Mouse (Mus musculus): ENCODE measurements around the gene Marc2. TPM values are rescaled to one million over a fixed set of nuclear protein-coding genes. Genes with fewer than 3 reads are reported as not detected.

Gene Marc2
- polyA plus RNA-seq, 1 experiment from 2014 or later = 174 TPM

DNA sequence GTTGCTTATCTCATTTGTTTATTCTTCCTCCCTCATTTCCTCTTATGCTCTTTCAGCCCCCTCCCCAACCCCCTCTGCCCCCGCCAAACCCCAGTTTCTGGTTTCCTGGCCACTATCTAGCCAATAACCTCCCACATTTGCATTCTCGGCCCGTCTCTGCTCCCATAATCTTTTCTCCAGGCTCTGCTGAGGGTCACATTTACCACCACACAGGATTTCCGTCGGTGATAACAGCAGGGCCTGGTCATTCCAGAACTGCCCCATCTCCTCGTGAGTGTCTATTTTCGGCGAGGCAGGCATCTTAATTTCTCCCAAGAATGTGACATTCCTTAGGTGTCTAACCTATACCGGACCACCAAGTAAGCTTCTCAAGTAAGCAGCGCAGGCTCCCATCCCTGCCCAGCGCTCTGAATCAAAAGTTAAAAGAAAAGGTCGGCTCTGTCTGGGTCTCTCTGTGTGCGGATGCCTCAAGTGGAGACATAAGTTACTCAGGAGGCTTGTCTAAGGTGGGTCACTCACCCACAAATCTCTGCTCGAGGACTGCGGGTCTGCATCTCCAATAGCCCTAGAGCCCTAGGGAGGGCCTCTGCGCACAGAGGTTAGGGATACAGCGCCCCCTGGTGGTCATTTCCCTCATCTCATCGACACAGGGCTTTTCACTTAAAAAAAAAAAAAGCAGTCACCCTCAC, 74.9 kb downstream of the Marc2 start:
- Histone ChIP-seq H3K27me3 (ENCODE audit: control insufficient read depth, insufficient read depth, low read length) (peaks cover 5% of the 10 kb centered on the region; the same call in 1 of the 2 replicates), H3K9me3 (ENCODE audit: control insufficient read depth, low read depth, low read length) (no peaks in the 10 kb centered on the region), H3K27ac (ENCODE audit: low read length) (no peak overlapping the region), H3K9ac (replicated peaks; ENCODE audit: low read depth, low read length) (no peak overlapping the region), H3K4me3 (ENCODE audit: low read depth, low read length) (no peak overlapping the region), H3K4me2 (replicated peaks; ENCODE audit: low read depth, low read length) (no peak overlapping the region), H3K4me1 (ENCODE audit: control insufficient read depth, insufficient read depth, low read length) (peaks cover 3% of the 10 kb centered on the region; the same call in 1 of the 2 replicates), H3K36me3 (ENCODE audit: control insufficient read depth, insufficient read depth, low read length) (no peaks in the 10 kb centered on the region)
- no peak for ATAC-seq (ENCODE audit: insufficient number of reproducible peaks, insufficient read depth, low FRiP score, low read depth)
- 12% methylated on average over 18 of the region's 18 CpGs for WGBS

DNA sequence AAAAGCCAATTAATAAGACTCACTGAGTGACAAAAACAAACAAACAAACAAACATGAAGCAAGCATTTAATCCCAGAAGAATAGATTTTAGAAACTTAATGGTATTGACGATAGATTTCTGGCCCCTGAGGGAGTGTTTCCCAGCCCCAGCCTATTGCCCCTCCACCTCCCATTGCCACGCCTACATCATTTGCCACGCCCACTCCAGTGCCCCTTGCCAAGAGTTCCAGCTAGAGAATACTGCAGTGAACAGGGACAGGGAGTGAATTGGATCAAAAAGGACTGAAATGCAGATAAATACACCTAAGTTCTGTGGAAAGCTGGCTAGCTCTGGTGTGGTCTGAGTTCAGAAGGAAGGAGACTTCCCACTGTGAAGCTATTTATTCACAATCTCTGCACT, 82.4 kb downstream of the Marc2 start:
- no peak for ATAC-seq (ENCODE audit: insufficient number of reproducible peaks, insufficient read depth, low FRiP score, low read depth)
- WGBS = 54% methylated on average over 3 of the region's 3 CpGs
- Histone ChIP-seq H3K9me3 (ENCODE audit: control insufficient read depth, low read depth, low read length) (no peaks in the 10 kb centered on the region), H3K27me3 (ENCODE audit: control insufficient read depth, insufficient read depth, low read length) (no peaks in the 10 kb centered on the region), H3K4me2 (replicated peaks; ENCODE audit: low read depth, low read length) (no peak overlapping the region), H3K4me3 (ENCODE audit: low read depth, low read length) (no peak overlapping the region), H3K4me1 (ENCODE audit: control insufficient read depth, insufficient read depth, low read length) (no peaks in the 10 kb centered on the region), H3K36me3 (ENCODE audit: control insufficient read depth, insufficient read depth, low read length) (no peaks in the 10 kb centered on the region), H3K27ac (ENCODE audit: low read length) (no peak overlapping the region), H3K9ac (replicated peaks; ENCODE audit: low read depth, low read length) (no peak overlapping the region)

MicroRNAs within 50 kb of the gene (microRNA counts, 519-probe panel; counts per million panel counts)
- 3,488 counts per million, percentile 69 among the panel's probes with 10 or more counts for microRNA mmu-miR-1981

Small RNA genes lying within 50 kb of the gene (microRNA-seq; reads per million reads assigned to microRNA genes)
- 71.0 reads per million, percentile 44 among the genes with 10 or more reads in this experiment for gene Mir1981

Other genes starting within 250 kb of the Marc2 start
- 10.8 and 12.7 TPM in 2 replicates for gene Hlx, start 113.8 kb downstream of the Marc2 start, polyA plus RNA-seq (2014; fragmentation: Nextera tagmentation; extraction: Ambion mirVana)
- gene Marc1, start 35.1 kb downstream of the Marc2 start, polyA plus RNA-seq (2014; fragmentation: Nextera tagmentation; extraction: Ambion mirVana) = 0.20 TPM in 1 of 2 replicates, not detected in the other
- gene C130074G19Rik, start 36.8 kb upstream of the Marc2 start, polyA plus RNA-seq (2014; fragmentation: Nextera tagmentation; extraction: Ambion mirVana) = 1.9 and 2.1 TPM in 2 replicates
- gene Mark1, start 153.1 kb upstream of the Marc2 start, polyA plus RNA-seq (2014; fragmentation: Nextera tagmentation; extraction: Ambion mirVana) = 3.0 and 3.3 TPM in 2 replicates

Data from stomach, embryonic 14.5 days (tissue).